In genomic region chr15:85969707-85970153, GRCm38 (mm10) we compare ENCODE assay signal across 9 mouse cellular contexts.
DNase-seq lines count a peak whose midpoint lies in the region; ATAC-seq and TF ChIP-seq lines count a peak whose summit lies in the region.
"Had no signal": no experiment of that assay in that cellular context is flagged by ENCODE, and none has a peak within 500 bp of the region (broad histone marks: within the 10 kb centered on the region; RNA-seq: fewer than 3 reads in every experiment).

No protein-coding gene starts in this region.

- no peak overlapping the region for H3K27ac ChIP-seq in neural tube, embryonic 14.5 days (ENCODE audit: low read depth, low read length)
- H3K27ac ChIP-seq: liver, embryonic 13.5 days had no signal

- DNase-seq in neural tube, embryonic 10.5 days (ENCODE audit: extremely low spot score, low spot score) = no peak
- peak; percentile 94 for DNase-seq in brain, embryonic 14.5 days (ENCODE audit: low read depth)
- DNase-seq in heart, postnatal 10 days = peak; percentile 80 to 83
- DNase-seq in kidney, postnatal 36 days = peak; percentile 88
- peak; percentile 21 for DNase-seq in skeletal muscle tissue, adult 2 months (ENCODE audit: low read depth, low spot score)
- DNase-seq: liver, embryonic 13.5 days had no signal

- H3K4me1 ChIP-seq in neural tube, embryonic 14.5 days (ENCODE audit: control insufficient read depth, insufficient read depth, low read length) = peaks cover 11% of the 10 kb centered on the region

- ATAC-seq in neural tube, embryonic 14.5 days (ENCODE audit: low read depth) = peak; percentile 70; the same call in 1 of the 2 replicates
- ATAC-seq in inflammation-experienced regulatory T-cells, adult 6 months = no peak
- ATAC-seq in activated CD4-positive, CD25-positive, alpha-beta regulatory T cell, adult 4 months = no peak

- TF ChIP-seq CTCF in brain, embryonic 14.5 days (IDR thresholded peaks at IDR 0.05; ENCODE audit: borderline replicate concordance, extremely low read depth, insufficient read depth, insufficient read length) = no peak

- intact Hi-C loops in heart, postnatal 10 days (cut with DNase I) = no loop called here

- H3K9me3 ChIP-seq in neural tube, embryonic 14.5 days (ENCODE audit: control insufficient read depth, low read length) = no peaks in the 10 kb centered on the region
- H3K9me3 ChIP-seq: liver, embryonic 13.5 days had no signal

- H3K9ac ChIP-seq in neural tube, embryonic 14.5 days (replicated peaks; ENCODE audit: low read depth, low read length) = no peak overlapping the region
- H3K9ac ChIP-seq: liver, embryonic 13.5 days had no signal

- TF ChIP-seq POLR2A in brain, embryonic 14.5 days (IDR thresholded peaks at IDR 0.05; ENCODE audit: borderline replicate concordance, extremely low read depth, insufficient read depth, insufficient read length, poor library complexity, severe bottlenecking) = no peak

- no peaks in the 10 kb centered on the region for H3K36me3 ChIP-seq in neural tube, embryonic 14.5 days (ENCODE audit: control insufficient read depth, insufficient read depth, low read length)
- H3K36me3 ChIP-seq: liver, embryonic 13.5 days had no signal

- H3K27me3 ChIP-seq in neural tube, embryonic 14.5 days (ENCODE audit: control insufficient read depth, insufficient read depth, low read length) = no peaks in the 10 kb centered on the region

- no peak overlapping the region for H3K4me3 ChIP-seq in neural tube, embryonic 14.5 days (ENCODE audit: low read depth, low read length)
- H3K4me3 ChIP-seq: liver, embryonic 13.5 days had no signal

- H3K4me2 ChIP-seq in neural tube, embryonic 14.5 days (ENCODE audit: low read depth, low read length) = no peak overlapping the region
- H3K4me2 ChIP-seq: liver, embryonic 13.5 days had no signal

- WGBS in neural tube, embryonic 14.5 days = 55% methylated on average over 3 of the region's 3 CpGs
